Mouse (Mus musculus) intestine, embryonic 16.5 days (tissue): ENCODE results near the gene Ndufv1. TPM values are rescaled to one million over a fixed set of nuclear protein-coding genes. Genes with fewer than 3 reads are reported as not detected.

Source experiments
- ATAC-seq: fragments of 200-750 bp; cut with Nextera tagmentation; 2 replicates; pipeline ENCODE4 v1.8.0; 2017; ENCODE audit warnings: moderate TSS enrichment, moderate library complexity
- H3K27ac ChIP-seq: fragments of 300-500 bp; sonication (generic); 2 replicates; pipeline ENCODE4 v1.5.1; 2014; ENCODE audit warnings: mild to moderate bottlenecking, low read length
- H3K27me3 ChIP-seq: fragments of 300-500 bp; sonication (generic); replicated peaks from 2 replicates; pipeline ENCODE4 v1.6.1; 2014; ENCODE audit warnings: low read length, control low read depth, mixed read lengths; ENCODE audit not compliant: control insufficient read depth, insufficient read depth
- H3K36me3 ChIP-seq: fragments of 300-500 bp; sonication (generic); 2 replicates; pipeline ENCODE4 v1.6.1; 2014; ENCODE audit warnings: low read length, control low read depth; ENCODE audit not compliant: control insufficient read depth, insufficient read depth
- H3K4me1 ChIP-seq: fragments of 300-500 bp; sonication (generic); 2 replicates; pipeline ENCODE4 v1.6.1; 2014; ENCODE audit warnings: low read length, control low read depth, mixed read lengths; ENCODE audit not compliant: control insufficient read depth, insufficient read depth
- H3K4me2 ChIP-seq: fragments of 300-500 bp; sonication (generic); 2 replicates; pipeline ENCODE4 v1.6.1; 2014; ENCODE audit warnings: low read depth, low read length, control low read depth
- H3K4me3 ChIP-seq: fragments of 300-500 bp; sonication (generic); 2 replicates; pipeline ENCODE4 v1.5.1; 2014; ENCODE audit warnings: mild to moderate bottlenecking, low read length
- H3K9ac ChIP-seq: fragments of 300-500 bp; sonication (generic); 2 replicates; pipeline ENCODE4 v1.6.1; 2014; ENCODE audit warnings: low read depth, low read length
- H3K9me3 ChIP-seq: fragments of 300-500 bp; sonication (generic); 2 replicates; pipeline ENCODE4 v1.6.1; 2016; ENCODE audit warnings: low read length, control low read depth; ENCODE audit not compliant: control insufficient read depth
- WGBS: fragments of 180-500 bp; shearing (Covaris S2); extraction: QIAGEN DNeasy Blood & Tissue Kit; methylation state at CpG from one replicate; pipeline ENCODE4 v1.1.7; 2014; 5-methylcytosine and 5-hydroxymethylcytosine counted together
- polyA plus RNA-seq: library from polyadenylated mRNA; unstranded; fragments of >200 nt; fragmentation: Nextera tagmentation; extraction: Ambion mirVana; gene quantifications from 2 replicates; pipeline ENCODE4 v1.2.1, GENCODE M21; 2015

Gene Ndufv1
- polyA plus RNA-seq, 1 experiment from 2014 or later: 309 TPM

DNA sequence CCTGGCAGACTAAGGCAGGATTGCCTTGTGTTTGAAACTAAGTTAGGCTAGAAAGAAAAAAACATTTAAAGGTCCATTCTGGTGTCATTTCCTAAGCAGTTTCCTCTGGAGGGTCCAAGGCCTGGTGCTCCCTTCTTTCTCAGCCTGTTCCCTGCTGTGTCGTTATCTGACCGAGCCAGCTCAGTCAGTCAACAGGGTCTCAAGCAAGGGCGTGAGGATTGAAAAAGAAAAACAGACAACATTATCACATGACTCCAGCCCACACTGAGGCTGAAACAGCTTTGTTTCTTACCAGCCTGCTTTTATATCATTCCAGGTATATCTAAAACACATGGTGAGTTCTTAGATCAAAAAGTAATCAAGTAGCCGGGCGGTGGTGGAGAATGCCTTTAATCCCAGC, 3.0 kb upstream of the Ndufv1 start:
- H3K27ac ChIP-seq: no peak overlapping the region
- H3K4me3 ChIP-seq: no peak overlapping the region
- 0 out of 2 replicates have a peak overlapping the region, but pooled peaks have one; percentile 6 for H3K9ac ChIP-seq
- H3K36me3 ChIP-seq: no peaks in the 10 kb centered on the region
- no peaks in the 10 kb centered on the region for H3K9me3 ChIP-seq
- WGBS: 62% methylated on average over 5 of the region's 5 CpGs
- no peak for ATAC-seq
- H3K4me2 ChIP-seq: no peak overlapping the region
- no peaks in the 10 kb centered on the region for H3K27me3 ChIP-seq
- peaks cover 21% of the 10 kb centered on the region for H3K4me1 ChIP-seq

- Histone ChIP-seq H3K4me1 (peaks cover 21% of the 10 kb centered on the region), H3K9ac (no peak overlapping the region), H3K36me3 (0 out of 2 replicates have a peak, but pooled peaks cover under 1% of the 10 kb centered on the region), H3K9me3 (no peaks in the 10 kb centered on the region), H3K4me3 (no peak overlapping the region), H3K4me2 (no peak overlapping the region), H3K27me3 (no peaks in the 10 kb centered on the region), H3K27ac (no peak overlapping the region)
- no peak for ATAC-seq
Observed at GRCm38 (mm10) chr19:4014802-4015201, 2.2 kb upstream of the Ndufv1 start.

DNA sequence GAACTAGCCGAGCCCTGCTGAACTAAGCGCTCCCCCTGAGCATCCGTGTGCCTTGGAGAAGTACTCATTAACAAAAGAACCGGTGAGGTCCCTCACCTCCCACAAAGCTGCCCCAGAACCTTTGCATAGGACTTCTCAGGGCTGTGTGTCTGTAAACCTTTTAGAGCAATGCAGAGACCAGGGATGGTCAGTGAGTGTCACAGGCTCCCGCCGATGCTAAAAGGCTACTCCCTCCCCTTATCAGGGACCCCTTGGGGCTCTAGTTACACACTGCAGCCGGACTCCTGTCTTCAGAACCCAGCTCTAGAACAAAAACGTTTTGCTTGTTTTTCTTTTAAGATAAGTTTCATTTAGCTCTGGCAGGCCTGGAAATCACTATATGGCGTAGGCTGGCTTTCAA, 460 bp upstream of the Ndufv1 start:
- ATAC-seq: peak; percentile 38
- Histone ChIP-seq H3K4me3 (peak overlapping the region; percentile 75), H3K9ac (peak overlapping the region; percentile 62), H3K36me3 (peaks cover 14% of the 10 kb centered on the region; the same call in 1 of the 2 replicates), H3K4me1 (peaks cover 9% of the 10 kb centered on the region), H3K4me2 (peak overlapping the region; percentile 55), H3K9me3 (no peaks in the 10 kb centered on the region), H3K27ac (no peak overlapping the region; the same call in 1 of the 2 replicates), H3K27me3 (no peaks in the 10 kb centered on the region)
- WGBS: 18% methylated on average over 9 of the region's 9 CpGs

- Histone ChIP-seq H3K4me2 (peak overlapping the region; percentile 49; the same call in 1 of the 2 replicates), H3K27ac (no peak overlapping the region), H3K4me1 (peaks cover 9% of the 10 kb centered on the region), H3K36me3 (peaks cover 22% of the 10 kb centered on the region), H3K27me3 (no peaks in the 10 kb centered on the region), H3K9me3 (no peaks in the 10 kb centered on the region), H3K4me3 (no peak overlapping the region), H3K9ac (no peak overlapping the region)
- ATAC-seq: no peak
- 94% methylated on average over 5 of the region's 5 CpGs for WGBS
Observed at GRCm38 (mm10) chr19:4011086-4011485, 1.5 kb downstream of the Ndufv1 start.

DNA sequence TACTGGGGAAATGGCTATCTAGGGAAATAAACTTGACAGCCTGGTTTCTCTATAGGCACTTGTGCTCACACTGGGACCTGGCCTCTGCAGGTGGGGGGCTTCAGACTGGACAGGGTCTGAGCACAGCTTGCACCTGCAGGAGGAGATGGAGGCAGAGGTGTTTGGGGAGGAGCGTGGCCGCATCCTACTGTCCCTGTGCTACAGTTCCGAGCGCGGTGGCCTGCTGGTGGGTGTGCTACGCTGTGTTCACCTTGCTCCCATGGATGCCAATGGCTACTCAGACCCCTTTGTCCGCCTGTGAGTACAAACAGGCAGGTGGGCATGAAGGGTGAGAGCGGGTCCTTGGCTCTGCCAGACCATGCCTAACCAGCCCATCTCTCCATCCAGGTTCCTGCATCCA, 6.6 kb downstream of the Ndufv1 start:
- 93% methylated on average over 8 of the region's 8 CpGs for WGBS
- H3K4me1 ChIP-seq: peaks cover 16% of the 10 kb centered on the region
- H3K4me3 ChIP-seq: no peak overlapping the region
- no peaks in the 10 kb centered on the region for H3K27me3 ChIP-seq
- H3K27ac ChIP-seq: no peak overlapping the region
- no peaks in the 10 kb centered on the region for H3K9me3 ChIP-seq
- no peak overlapping the region for H3K4me2 ChIP-seq
- no peak for ATAC-seq
- H3K36me3 ChIP-seq: peaks cover 22% of the 10 kb centered on the region
- no peak overlapping the region for H3K9ac ChIP-seq

DNA sequence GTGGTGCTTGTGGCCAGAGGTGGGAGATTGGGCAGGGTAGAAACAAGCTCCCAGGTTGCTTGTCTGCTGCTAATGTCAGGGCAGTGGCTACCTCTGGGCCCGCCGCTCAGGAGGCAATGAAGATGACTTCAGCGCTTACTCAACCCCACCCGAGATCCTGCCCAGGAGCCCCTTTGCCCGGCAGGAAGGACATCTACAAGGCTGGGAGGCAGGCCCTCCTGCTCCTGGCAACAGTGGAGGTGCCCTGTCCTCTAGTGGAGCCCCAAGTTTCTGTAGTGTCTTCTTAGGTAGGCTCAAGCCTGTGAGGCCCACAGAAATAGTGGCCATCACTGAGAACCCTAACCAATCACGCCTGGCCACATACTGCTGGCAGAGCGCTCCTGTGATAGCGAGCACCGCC, 7.5 kb downstream of the Ndufv1 start:
- peaks cover 22% of the 10 kb centered on the region for H3K36me3 ChIP-seq
- 83% methylated on average over 9 of the region's 9 CpGs for WGBS
- ATAC-seq: no peak

DNA sequence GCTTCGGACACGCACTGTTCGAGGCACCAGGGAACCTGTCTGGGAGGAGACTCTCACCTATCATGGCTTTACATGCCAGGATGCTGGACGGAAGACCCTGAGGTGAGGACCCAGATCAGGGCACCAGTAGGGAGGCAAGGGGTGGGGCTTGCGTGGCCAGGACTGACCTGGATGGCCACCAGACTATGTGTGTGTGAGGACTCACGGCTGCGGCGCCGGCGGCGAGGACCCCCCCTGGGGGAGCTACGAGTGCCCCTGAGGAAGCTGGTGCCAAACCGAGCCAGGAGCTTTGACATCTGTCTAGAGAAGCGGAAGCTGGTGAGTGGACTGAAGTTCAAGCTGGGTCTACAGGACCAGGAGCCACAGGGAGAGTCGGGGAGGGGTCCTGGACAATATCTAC, 8.3 kb downstream of the Ndufv1 start:
- ATAC-seq: no peak
- Histone ChIP-seq H3K4me2 (no peak overlapping the region), H3K9ac (no peak overlapping the region), H3K27ac (no peak overlapping the region), H3K4me3 (no peak overlapping the region), H3K27me3 (no peaks in the 10 kb centered on the region), H3K36me3 (peaks cover 18% of the 10 kb centered on the region), H3K4me1 (peaks cover 22% of the 10 kb centered on the region), H3K9me3 (no peaks in the 10 kb centered on the region)
- 86% methylated on average over 15 of the region's 15 CpGs for WGBS

More for the DNA sequence above, 7.5 kb downstream of the Ndufv1 start:
- no peak overlapping the region for H3K27ac ChIP-seq
- H3K4me1 ChIP-seq: peaks cover 16% of the 10 kb centered on the region
- no peaks in the 10 kb centered on the region for H3K27me3 ChIP-seq
- no peak overlapping the region for H3K4me2 ChIP-seq
- no peak overlapping the region for H3K9ac ChIP-seq
- H3K9me3 ChIP-seq: no peaks in the 10 kb centered on the region
- no peak overlapping the region for H3K4me3 ChIP-seq

DNA sequence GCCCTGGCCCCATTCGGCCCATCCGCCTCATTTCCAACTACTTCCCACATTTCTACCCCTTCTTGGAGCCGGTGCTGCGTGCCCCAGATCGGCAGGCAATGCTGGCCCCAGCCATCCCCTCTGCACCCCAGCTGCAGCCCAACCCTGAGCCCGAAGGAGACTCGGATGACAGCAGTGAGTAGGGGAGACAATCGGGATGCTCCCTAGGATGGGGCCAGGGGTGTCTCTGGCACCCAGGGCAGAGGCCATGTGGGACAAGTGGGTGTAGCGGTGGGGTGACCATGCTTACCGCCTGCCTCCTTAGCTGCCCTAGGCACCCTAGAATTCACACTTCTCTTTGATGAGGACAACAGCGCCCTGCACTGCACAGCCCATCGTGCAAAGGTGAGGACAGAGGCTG, 9.0 kb downstream of the Ndufv1 start:
- no peak overlapping the region for H3K4me2 ChIP-seq
- ATAC-seq: no peak
- no peak overlapping the region for H3K4me3 ChIP-seq
- WGBS: 75% methylated on average over 12 of the region's 12 CpGs
- no peak overlapping the region for H3K27ac ChIP-seq
- H3K4me1 ChIP-seq: peaks cover 23% of the 10 kb centered on the region
- no peaks in the 10 kb centered on the region for H3K9me3 ChIP-seq
- no peaks in the 10 kb centered on the region for H3K27me3 ChIP-seq
- H3K9ac ChIP-seq: no peak overlapping the region
- peaks cover 14% of the 10 kb centered on the region for H3K36me3 ChIP-seq

DNA sequence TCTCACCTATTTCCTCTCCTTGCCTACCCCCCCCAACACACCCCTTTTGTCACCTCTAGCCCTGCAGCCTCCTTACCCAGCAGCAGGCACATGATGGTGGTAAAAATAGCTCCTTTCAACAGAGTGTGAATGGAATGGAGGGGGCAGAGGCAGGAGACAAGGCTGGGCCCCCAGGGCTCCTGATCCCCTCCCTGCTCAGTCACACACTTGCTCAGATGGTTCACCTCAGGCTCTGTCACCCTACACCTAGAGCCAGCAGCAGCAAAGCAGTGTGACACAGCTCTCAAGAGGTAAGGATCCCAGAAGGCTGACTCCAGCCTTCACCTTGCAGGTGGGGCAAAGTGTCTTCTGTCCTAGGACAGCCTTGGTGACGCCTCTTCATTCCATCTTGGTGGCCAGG, 9.5 kb downstream of the Ndufv1 start, which contains the start of gene Doc2g:
Gene Doc2g, plus strand, starts transcription at position 202 of the 400 bp plus-strand sequence.
- ATAC-seq: no peak
- no peak within 1 kb of the TSS for H3K9ac ChIP-seq
- H3K4me2 ChIP-seq: no peak within 1 kb of the TSS
- no peaks in the 10 kb centered on the region for H3K27me3 ChIP-seq
- H3K9me3 ChIP-seq: no peaks in the 10 kb centered on the region
- H3K27ac ChIP-seq: no peak within 1 kb of the TSS
- H3K4me1 ChIP-seq: peaks cover 23% of the 10 kb centered on the region
- WGBS: 65% methylated on average over 1 of the region's 1 CpGs
- H3K4me3 ChIP-seq: no peak within 1 kb of the TSS
- peaks cover 9% of the 10 kb centered on the region for H3K36me3 ChIP-seq

GRCm38 (mm10) chr19:4001752-4002151, 10.9 kb downstream of the Ndufv1 start:
- no peak for ATAC-seq
- no peak overlapping the region for H3K4me2 ChIP-seq
- H3K27ac ChIP-seq: no peak overlapping the region
- H3K9me3 ChIP-seq: no peaks in the 10 kb centered on the region
- H3K4me3 ChIP-seq: no peak overlapping the region
- peak overlapping the region; percentile 95 for H3K9ac ChIP-seq
- WGBS: 76% methylated on average over 5 of the region's 5 CpGs
- H3K27me3 ChIP-seq: no peaks in the 10 kb centered on the region
- H3K4me1 ChIP-seq: peaks cover 23% of the 10 kb centered on the region
- H3K36me3 ChIP-seq: no peaks in the 10 kb centered on the region
